Mouse (Mus musculus) heart, postnatal 25 days (tissue): ENCODE measurements around the gene Spon2. TPM values are rescaled to one million over a fixed set of nuclear protein-coding genes. Genes with fewer than 3 reads are reported as not detected.

Experiments used
- DNase-seq: peaks from one replicate; pipeline ENCODE4 v3.0.0; 2022; ENCODE audit warnings: low spot score
- intact Hi-C: fragments of 180-260 bp; cut with DNase I; formaldehyde crosslinking; loops from one replicate; pipeline ENCODE4 v1.15.1; 2025
- total RNA-seq, 2 experiments: library from RNA; stranded (reverse); gene quantifications; 2 replicates each; pipeline ENCODE4 v1.2.3; 2021

Gene Spon2
- total RNA-seq, 2 experiments from 2014 or later: 3.4 to 13.6 TPM

DNA sequence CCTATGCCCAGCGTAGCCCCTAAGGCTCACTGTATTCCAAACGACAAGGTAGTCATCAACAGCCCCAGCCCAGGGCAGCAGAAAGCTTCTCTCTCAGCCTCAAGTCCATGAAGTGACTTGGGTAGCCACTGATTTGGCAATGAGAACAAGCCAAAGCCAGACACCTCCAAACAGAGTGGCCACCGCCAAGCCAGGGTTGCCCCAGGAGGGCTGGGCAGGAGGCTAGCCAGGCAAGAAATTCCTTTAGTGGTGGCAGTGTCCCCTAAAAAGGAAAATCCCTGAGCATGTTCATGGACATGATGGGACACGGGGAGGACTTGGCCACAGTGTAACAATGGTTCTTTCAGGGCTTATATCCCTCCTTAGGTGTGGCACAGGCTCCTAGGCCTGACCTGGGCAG, 1.6 kb upstream of the Spon2 start:
- DNase-seq: no peak
- intact Hi-C loops: no loop called here

GRCm38 (mm10) chr5:33218746-33219449, 643 bp upstream of the Spon2 start:
- intact Hi-C loops: no loop called here
- DNase-seq: no peak

DNA sequence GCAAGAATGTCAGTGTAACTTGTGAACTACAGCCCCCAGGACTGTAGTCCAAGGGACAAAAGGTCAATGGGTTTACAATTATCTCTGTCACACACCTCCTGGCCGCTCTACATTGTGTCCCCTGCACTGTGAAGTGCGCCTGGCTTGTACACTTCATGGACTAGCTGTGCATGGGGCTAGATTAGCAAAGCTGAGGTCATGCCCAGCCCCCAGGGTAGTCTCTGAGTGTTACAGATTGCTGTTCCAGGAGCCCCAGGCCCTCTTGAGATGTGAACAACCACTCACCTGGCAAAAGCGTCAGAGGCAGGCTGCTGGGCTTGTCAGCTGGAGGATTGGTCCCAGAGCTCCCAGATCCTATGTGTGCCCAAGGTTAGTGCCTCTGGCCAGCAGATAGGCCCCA, 592 bp downstream of the Spon2 start:
- DNase-seq: no peak
- intact Hi-C loops: no loop called here

DNA sequence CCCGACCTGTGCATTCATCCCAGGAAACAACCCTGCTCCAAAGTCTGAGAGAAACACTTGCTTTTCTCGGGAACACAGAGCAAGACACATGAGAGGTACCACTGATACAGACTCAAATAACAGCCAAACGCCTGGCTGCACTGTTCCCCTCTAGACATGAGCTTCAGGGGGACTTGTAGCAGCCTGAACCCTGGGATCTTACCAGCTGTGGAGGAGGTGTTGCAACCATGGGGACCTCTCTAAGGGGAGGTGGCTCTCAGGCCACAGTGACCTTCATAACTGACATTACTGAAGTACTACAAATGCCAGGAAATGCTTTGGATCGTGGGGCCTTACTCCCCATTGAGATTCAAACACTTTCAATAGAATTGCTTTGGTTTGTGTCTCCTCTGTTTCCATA, 3.5 kb downstream of the Spon2 start:
- no peak for DNase-seq
- intact Hi-C loops: no loop called here

- intact Hi-C loops: no loop called here
- no peak for DNase-seq
These were observed 7.0 kb downstream of the Spon2 start for GRCm38 (mm10) chr5:33211254-33211653.

DNA sequence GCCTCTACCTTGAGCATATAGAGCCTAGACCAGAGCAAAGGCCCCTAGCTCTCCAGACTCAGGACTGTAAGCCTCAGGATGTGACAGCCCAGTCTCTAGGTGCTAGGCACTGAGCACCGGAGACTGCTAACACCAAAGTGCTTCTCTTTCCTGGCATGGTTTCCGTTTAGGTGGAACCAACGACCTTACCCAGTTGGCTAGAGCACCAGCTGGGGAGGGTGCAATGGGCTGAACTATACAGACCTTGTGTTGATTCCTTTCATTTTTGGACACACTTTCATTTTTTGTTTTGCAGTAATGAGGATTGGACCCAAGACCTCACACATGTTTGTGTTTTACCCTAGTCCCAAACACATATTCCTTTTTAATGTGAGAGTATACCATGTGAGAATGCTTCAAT, 7.7 kb downstream of the Spon2 start:
- DNase-seq: no peak
- intact Hi-C loops: no loop called here

DNA sequence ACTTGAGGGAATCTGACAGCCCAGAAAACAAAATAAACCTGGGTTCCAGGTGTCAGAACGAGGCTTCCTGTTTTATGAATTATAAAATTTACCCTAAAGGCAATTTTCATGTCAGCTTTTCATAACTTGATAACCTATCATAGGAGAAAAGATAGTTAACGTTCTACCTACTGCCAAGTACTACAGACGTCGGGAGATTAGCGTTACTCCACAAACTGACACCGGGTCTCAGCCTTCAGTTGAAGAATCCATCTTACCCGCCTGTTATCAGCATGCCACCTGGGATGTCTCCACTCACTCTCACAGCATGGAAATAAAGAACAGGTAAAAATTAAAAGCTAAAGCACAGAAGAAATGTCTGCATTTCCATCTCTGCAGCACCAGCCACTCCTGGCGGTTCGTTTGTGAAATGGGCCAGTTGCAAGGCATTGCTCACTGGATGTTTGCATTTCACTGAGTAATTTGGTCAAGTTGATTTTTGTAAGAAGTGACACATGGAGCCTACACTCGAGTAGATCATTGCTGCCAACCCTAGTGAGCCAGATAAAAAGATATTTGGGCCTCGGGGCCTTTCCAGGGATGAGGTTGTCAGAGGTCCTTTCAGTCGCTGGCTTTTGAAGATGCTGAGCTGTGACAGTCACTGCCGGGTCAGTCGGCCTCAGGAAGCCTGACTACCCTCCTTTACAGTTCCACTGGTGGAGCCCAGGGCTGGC, 9.6 kb downstream of the Spon2 start:
- no peak for DNase-seq
- intact Hi-C loops: no loop called here

DNA sequence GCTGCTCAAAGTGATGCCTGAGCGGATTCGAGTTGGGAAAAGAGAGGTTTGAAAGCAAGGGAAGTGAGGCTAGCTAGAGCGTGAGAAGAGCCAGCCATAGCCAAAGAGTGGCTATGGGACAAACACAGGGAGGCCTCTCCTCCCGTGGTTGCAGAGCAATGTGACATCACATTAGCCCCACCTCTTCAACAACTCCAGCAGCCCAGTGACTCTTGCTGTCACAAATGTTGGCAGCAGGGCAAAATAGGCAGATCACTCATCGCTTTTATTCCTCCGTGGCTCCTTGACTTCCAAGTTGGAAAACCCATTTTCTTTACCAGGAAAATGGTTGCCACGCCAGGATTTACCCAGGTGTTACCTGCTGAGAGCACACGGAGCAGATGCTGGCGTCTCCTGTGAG, 11.1 kb downstream of the Spon2 start:
- DNase-seq: no peak
- intact Hi-C loops: no loop called here

DNA sequence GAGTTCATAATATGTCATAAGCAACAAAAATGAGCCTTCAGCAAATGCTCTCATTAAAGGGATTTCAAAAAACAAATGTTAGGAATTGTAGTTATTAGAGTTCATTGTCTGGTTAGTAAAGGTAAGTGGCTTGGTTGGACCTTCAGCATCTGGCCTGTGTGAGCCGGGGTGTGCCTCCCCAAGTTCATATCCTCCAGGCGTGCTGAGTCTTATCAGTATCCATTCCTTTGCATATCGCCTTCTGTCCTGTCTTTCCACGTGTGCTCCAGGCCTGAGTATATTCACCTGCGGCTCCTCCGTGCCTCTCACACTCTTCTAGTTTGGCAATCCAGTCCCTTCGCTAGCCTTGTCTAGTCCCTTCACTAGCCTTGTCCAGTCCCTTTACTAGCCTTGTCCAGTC, 11.9 kb downstream of the Spon2 start:
- intact Hi-C loops: no loop called here

GRCm38 (mm10) chr5:33204284-33204683, 14.0 kb downstream of the Spon2 start:
- no peak for DNase-seq
- intact Hi-C loops: loop anchor here (5.0 kb wide), 2 partner anchors 93 to 168 kb away; no protein-coding TSS in a partner anchor

More for the DNA sequence above, 11.9 kb downstream of the Spon2 start:
- DNase-seq: no peak

DNA sequence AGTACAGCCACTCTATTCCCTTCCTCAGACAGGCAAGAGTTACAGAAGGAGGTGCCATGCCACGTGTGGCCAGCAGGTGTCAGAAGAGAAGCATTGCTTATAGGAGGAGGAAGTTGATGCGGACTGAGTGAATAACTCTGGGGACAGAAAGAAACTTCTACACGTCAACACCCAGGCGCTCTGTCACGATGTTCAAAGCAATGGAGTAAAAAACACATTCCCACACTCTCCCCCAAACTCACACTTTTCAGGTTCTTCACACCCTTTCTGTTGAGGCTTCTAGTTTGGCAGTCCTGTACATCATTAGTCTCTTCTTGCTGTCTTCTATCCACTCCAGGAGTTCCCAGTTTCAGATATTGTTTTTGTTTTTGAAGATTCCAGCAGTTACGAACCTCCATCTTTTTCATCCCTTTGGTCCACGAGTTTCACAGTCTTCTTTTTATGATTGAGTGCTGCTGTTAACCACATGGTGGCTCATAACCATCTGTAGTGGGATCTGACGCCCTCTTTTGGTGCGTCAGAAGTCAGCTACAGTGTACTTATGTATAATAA, 14.5 kb downstream of the Spon2 start:
- intact Hi-C loops: loop anchor here (1.0 to 5.0 kb wide), 4 partner anchors 44 to 169 kb away; no protein-coding TSS in a partner anchor
- peak; percentile 51 for DNase-seq

DNA sequence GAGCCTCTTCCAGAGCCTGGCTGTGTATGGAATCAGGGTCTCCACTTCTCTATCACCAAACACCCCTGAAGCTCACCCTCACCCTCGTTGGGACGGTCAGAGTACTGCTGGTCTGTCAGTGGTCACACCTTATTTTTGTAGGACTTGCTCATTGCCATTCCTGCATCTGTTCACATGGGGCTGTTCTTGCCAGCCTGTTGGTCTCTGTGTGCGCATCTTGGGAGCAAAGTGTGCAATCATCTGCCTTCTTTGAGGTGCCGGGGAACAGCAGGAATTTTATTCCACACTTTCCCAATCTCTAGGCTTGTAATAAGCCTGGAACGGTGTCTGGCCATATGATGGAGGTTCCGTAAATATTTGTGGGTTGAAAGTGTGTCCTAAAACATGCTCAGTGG, 15.1 kb downstream of the Spon2 start:
- DNase-seq: no peak
- intact Hi-C loops: loop anchor here (1.0 to 5.0 kb wide), 4 partner anchors 44 to 169 kb away; no protein-coding TSS in a partner anchor

GRCm38 (mm10) chr5:33202516-33203170, 15.6 kb downstream of the Spon2 start:
- intact Hi-C loops: loop anchor here (1.0 to 5.0 kb wide), 4 partner anchors 45 to 170 kb away; no protein-coding TSS in a partner anchor
- DNase-seq: no peak

DNA sequence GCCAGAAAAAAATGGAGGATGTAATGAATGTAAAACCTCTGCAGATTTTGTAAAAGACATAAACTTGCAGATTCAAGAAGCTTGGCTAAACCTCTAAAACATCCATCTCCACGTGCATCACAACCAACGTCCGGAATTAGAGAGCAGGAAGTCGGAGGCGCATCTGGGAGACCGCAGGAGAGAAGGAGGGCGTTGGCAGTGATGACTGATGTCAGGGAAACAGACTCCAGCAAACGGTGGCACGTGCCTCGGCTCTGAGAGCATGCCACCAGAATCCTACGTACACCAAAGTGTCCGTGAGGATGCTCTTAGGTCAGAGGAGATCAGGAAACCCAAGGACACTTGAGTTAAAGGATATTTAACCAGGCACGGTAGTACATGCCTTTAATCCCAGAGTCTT, 16.6 kb downstream of the Spon2 start:
- intact Hi-C loops: loop anchor here (5.0 kb wide), 2 partner anchors 96 to 171 kb away; no protein-coding TSS in a partner anchor
- DNase-seq: no peak

DNA sequence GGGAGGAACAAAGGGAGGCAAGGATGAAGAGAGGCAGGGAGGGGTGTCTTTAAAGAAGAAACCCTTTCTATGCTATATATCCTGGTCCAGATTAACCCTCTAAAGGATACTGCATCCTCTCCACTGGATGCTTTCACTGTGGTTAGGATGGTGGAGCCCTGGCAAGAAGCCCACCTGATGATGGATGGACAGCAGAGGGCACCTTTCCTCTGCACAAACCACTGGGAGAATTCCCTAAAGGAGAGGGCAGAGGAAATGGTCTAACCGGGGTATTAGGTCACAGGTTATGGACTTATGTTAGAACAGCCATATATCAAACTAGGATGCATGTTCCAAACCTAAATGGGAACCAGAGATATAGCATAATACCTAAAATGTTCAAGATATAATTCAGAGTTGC, 18.2 kb downstream of the Spon2 start:
- intact Hi-C loops: loop anchor here (5.0 kb wide), 2 partner anchors 97 to 172 kb away; no protein-coding TSS in a partner anchor
- no peak for DNase-seq

DNA sequence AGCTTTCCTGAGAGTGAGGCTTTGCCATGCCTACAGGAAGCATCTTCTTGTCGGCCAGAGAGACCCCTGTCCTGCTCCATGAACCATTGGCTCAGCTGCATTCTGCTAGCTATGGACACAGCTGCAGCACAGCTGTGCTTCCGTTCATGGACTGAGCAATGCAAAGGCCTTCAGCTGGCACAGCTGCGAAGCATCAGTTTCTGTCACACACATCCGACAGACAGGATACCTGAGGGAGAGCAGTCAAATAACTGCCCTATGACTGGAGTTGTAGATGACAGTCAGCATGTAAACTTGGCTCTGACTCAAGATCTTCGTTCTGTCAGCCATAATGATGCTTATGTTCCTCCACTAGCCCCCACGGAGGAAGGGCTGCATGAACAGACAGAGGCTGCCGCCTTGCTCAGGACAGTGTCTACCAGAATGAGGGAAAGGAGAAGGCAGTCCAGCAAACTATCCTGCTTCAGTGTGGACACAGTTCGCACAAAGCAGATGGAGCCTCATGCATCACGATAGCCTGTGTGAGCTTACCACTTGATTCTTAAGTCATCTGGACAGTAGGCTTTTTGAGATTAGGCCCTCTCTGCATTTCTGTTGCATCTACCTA, 22.9 kb downstream of the Spon2 start:
- intact Hi-C loops: no loop called here

GRCm38 (mm10) chr5:33193567-33193966, 24.7 kb downstream of the Spon2 start:
- intact Hi-C loops: no loop called here
- no peak for DNase-seq

More for the DNA sequence above, 22.9 kb downstream of the Spon2 start:
- no peak for DNase-seq
